Mouse (Mus musculus): ENCODE results near the gene Mypop.

DNA sequence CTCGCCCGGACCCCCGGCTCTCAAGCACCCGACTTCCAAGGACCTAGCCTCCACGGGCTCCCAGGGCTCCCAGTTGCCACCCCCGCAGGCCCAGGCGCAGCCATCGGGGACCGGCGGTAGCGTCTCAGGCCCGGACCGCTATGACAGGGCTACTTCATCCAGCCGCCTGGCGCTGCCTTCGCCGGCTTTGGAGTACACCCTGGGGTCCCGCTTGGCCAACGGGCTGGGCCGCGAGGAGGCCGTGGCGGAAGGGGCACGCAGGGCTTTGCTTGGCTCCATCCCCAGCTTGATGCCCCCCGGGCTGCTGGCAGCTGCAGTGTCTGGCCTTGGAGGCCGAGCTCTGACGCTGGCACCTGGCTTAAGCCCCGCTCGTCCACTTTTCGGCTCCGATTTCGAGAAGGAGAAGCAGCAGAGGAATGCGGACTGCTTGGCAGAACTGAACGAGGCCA is 13.6 kb downstream of the Mypop start:
- TF ChIP-seq GATA1 (IDR thresholded peaks at IDR 0.05; ENCODE audit: low read length), result no peak
- no peak for TF ChIP-seq TAL1 (IDR thresholded peaks at IDR 0.05; ENCODE audit: low read length)

Data from erythroblast, embryonic 14.5 days (primary cell).